Mouse (Mus musculus) kidney, postnatal 0 days (tissue): ENCODE measurements around the gene Caprin1. TPM values are rescaled to one million over a fixed set of nuclear protein-coding genes. Genes with fewer than 3 reads are reported as not detected.

Experiments used
- ATAC-seq: fragments of 200-750 bp; cut with Nextera tagmentation; replicated peaks from 2 replicates; pipeline ENCODE4 v1.8.0; 2017; ENCODE audit warnings: low read depth, moderate number of reproducible peaks, moderate TSS enrichment, moderate library complexity; ENCODE audit not compliant: low FRiP score
- DNase-seq: peaks from one replicate; pipeline ENCODE4 v3.0.0-alpha.2; 2016; ENCODE audit warnings: low spot score
- H3K27ac ChIP-seq: fragments of 300-500 bp; sonication (generic); 2 replicates; pipeline ENCODE4 v1.5.1; 2014; ENCODE audit warnings: mild to moderate bottlenecking
- H3K27me3 ChIP-seq: fragments of 300-500 bp; sonication (generic); 2 replicates; pipeline ENCODE4 v1.6.1; 2014; ENCODE audit warnings: low read length, mixed read lengths; ENCODE audit not compliant: insufficient read depth
- H3K36me3 ChIP-seq: fragments of 300-500 bp; sonication (generic); 2 replicates; pipeline ENCODE4 v1.6.1; 2014; ENCODE audit warnings: low read length, mixed read lengths; ENCODE audit not compliant: insufficient read depth
- H3K4me1 ChIP-seq: fragments of 300-500 bp; sonication (generic); replicated peaks from 2 replicates; pipeline ENCODE4 v1.6.1; 2014; ENCODE audit warnings: antibody characterized with exemption, low read length, mixed read lengths; ENCODE audit not compliant: insufficient read depth
- H3K4me2 ChIP-seq: fragments of 300-500 bp; sonication (generic); 2 replicates; pipeline ENCODE4 v1.6.1; 2014; ENCODE audit warnings: mild to moderate bottlenecking, low read length, moderate library complexity, mixed read lengths
- H3K4me3 ChIP-seq: fragments of 300-500 bp; sonication (generic); replicated peaks from 2 replicates; pipeline ENCODE4 v1.5.1; 2014; ENCODE audit warnings: low read depth, low read length
- H3K9ac ChIP-seq: fragments of 300-500 bp; sonication (generic); 2 replicates; pipeline ENCODE4 v1.6.1; 2014; ENCODE audit warnings: low read depth, low read length
- H3K9me3 ChIP-seq: fragments of 300-500 bp; sonication (generic); replicated peaks from 2 replicates; pipeline ENCODE4 v1.6.1; 2016; ENCODE audit warnings: low read length, inconsistent platforms, mixed read lengths
- CTCF ChIP-seq: IDR thresholded peaks from 2 replicates; pipeline ENCODE4 v1.5.1; 2016; ENCODE audit warnings: antibody characterized with exemption, low read depth, mild to moderate bottlenecking, moderate library complexity
- WGBS: fragments of 180-500 bp; shearing (Covaris S2); extraction: QIAGEN DNeasy Blood & Tissue Kit; methylation state at CpG from one replicate; pipeline ENCODE4 v1.1.7; 2014; 5-methylcytosine and 5-hydroxymethylcytosine counted together
- polyA plus RNA-seq: library from polyadenylated mRNA; unstranded; fragments of >200 nt; fragmentation: Nextera tagmentation; extraction: Ambion mirVana; gene quantifications from 2 replicates; pipeline ENCODE4 v1.2.1, GENCODE M21; 2015

Gene Caprin1
- polyA plus RNA-seq, 1 experiment from 2014 or later = 206 TPM

DNA sequence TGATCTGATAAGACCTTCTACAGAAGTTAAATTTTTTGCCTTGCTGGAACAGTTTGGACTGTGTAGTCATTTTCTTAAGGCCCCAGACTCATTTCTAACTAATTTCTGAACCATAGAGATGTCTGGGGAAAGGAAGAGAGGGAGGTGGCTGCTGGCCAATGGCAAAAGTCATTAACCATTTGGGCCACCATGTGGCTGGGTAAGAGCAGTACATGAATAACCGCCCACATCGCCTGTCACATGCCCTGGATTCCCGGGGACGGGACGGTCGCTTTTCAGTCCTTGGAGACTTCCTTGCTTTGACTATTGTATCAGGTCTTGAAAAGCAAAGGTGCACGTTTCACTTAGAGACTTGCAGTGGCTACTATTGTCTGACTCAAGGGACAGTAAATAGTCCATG is 25.1 kb upstream of the Caprin1 start:
- ATAC-seq = no peak

DNA sequence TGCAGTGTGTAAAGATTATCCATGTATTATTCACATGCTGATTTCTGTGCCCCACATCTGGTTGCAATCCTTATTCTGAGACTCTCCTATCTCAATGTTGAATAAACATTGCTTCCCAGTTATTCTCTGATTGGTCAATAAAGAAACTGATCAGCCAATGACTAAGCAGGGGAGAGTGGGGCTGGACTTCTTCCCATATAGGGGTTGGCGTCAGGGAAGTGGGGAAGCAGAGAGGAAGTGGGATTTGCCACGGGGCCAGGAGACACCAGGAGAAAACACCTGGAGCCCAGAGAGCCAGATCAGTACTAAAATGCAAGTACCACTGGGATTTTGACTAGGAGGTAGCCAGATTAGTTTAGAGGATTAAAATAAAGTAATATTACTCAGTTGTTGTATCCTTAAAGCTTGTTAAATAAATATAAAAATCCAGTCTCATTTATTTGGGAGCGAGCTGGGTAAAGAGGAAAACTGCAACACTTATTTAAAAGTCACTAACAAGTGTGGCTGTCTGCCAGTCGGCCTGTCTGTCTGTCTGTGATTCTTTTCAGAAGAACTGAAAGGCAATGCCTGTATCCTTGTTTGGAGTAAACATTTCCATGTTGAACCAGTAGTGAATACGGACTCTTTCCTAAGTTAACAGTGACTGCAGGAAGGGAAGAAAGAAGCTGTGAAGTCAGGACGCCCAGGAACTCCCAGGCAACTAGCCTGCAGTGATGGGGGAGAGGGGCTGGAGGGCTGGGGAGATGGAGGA is 19.9 kb upstream of the Caprin1 start:
- Histone ChIP-seq H3K4me3 (no peak overlapping the region), H3K36me3 (no peaks in the 10 kb centered on the region), H3K9ac (no peak overlapping the region), H3K27ac (no peak overlapping the region), H3K4me1 (no peaks in the 10 kb centered on the region), H3K4me2 (peak overlapping the region; percentile 17; the same call in 1 of the 2 replicates), H3K27me3 (no peaks in the 10 kb centered on the region), H3K9me3 (no peaks in the 10 kb centered on the region)
- no peak; the same call in 1 of the 2 replicates for ATAC-seq
- TF ChIP-seq CTCF = no peak
- WGBS = 34% methylated on average over 6 of the region's 6 CpGs
- peak; percentile 54 for DNase-seq

More for the DNA sequence above, 25.1 kb upstream of the Caprin1 start:
- Histone ChIP-seq H3K4me3 (no peak overlapping the region), H3K27ac (no peak overlapping the region), H3K27me3 (no peaks in the 10 kb centered on the region), H3K9me3 (no peaks in the 10 kb centered on the region), H3K9ac (no peak overlapping the region), H3K36me3 (no peaks in the 10 kb centered on the region), H3K4me2 (no peak overlapping the region), H3K4me1 (no peaks in the 10 kb centered on the region)
- no peak for DNase-seq
- 60% methylated on average over 7 of the region's 7 CpGs for WGBS
- TF ChIP-seq CTCF = no peak

DNA sequence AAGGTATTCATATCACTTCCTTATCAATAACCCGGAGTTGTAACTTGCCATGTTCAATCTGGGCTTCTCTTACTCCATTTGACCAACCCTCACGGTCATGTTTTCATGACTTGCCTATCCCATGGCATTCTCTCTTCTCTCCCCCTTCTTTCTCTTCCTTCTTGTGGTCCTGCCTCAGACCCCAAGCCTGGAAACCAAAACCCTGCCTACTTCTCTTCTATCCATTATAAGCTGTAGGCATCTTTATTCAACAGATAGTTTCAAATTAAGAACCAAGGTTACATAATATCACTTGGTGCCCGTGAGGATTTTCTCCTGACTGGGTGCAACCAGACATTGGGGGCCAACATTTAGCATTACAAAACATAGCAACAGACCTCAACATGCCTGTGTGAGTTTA is 18.5 kb upstream of the Caprin1 start:
- no peak for TF ChIP-seq CTCF
- 84% methylated on average over 3 of the region's 3 CpGs for WGBS
- no peak for ATAC-seq

DNA sequence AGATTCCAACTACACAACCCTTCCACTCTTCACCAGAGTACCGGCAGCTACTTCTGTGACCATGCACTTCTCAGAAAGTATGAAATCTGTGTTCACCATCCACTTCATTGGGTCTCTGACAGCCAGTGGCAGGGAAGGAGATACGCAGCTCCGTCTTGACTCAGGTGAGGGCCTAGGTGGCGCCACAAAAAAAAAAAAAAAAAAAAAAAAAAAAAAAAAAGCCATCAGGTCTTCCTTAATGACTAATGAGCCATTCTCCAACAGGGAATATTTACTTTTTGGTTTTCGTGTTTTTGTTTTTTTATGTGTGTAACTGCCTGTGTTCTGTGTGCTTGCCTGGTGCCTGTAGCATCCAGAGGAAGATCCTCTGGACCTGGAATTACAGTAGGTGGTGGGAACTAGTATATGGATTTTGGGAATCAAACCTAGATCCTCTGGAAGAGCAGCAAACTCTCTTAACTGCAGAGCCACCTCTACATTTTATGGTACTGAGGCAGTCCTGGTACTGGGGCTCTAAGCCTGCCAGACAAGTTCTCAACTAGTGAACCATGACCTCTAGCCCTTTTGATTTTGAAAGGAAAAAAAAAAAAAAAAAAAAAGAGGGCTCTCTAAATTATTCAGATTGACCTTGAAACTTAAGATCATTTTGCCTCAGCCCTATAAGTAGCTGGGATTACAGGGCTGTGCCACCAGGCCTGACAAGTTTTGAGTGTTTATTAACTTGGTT is 14.2 kb upstream of the Caprin1 start:
- Histone ChIP-seq H3K27me3 (no peaks in the 10 kb centered on the region), H3K27ac (no peak overlapping the region), H3K4me2 (no peak overlapping the region), H3K4me3 (no peak overlapping the region), H3K4me1 (no peaks in the 10 kb centered on the region), H3K36me3 (no peaks in the 10 kb centered on the region), H3K9me3 (no peaks in the 10 kb centered on the region), H3K9ac (no peak overlapping the region)
- no peak for TF ChIP-seq CTCF
- WGBS = 58% methylated on average over 5 of the region's 5 CpGs
- DNase-seq = no peak
- no peak for ATAC-seq

More for the DNA sequence above, 18.5 kb upstream of the Caprin1 start:
- Histone ChIP-seq H3K36me3 (no peaks in the 10 kb centered on the region), H3K9ac (no peak overlapping the region), H3K27me3 (no peaks in the 10 kb centered on the region), H3K4me3 (no peak overlapping the region), H3K27ac (no peak overlapping the region), H3K9me3 (no peaks in the 10 kb centered on the region), H3K4me2 (no peak overlapping the region), H3K4me1 (no peaks in the 10 kb centered on the region)
- DNase-seq = no peak

DNA sequence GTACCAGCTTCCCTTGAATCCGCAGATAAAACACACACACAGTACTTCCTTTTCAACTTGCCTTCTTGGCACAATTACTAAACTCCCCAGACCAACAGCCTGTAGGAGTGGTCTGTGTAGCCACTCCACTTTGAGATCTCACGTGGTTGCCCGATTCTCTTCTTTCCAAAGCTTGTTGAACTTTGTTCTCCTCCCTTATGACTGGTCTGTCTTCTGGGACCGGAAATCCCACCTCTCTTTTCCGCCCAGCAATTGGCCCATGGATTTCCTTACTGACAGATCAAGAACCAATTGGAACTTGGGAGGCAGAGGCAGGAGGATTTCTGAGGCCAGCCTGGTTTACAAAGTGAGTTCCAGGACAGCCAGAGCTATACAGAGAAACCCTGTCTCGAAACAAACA is 13.0 kb upstream of the Caprin1 start:
- ATAC-seq (no peak), DNase-seq (no peak)
- Histone ChIP-seq H3K27ac (no peak overlapping the region), H3K27me3 (no peaks in the 10 kb centered on the region), H3K36me3 (no peaks in the 10 kb centered on the region), H3K4me1 (no peaks in the 10 kb centered on the region), H3K4me3 (no peak overlapping the region), H3K9me3 (no peaks in the 10 kb centered on the region), H3K9ac (no peak overlapping the region), H3K4me2 (no peak overlapping the region)
- 87% methylated on average over 6 of the region's 6 CpGs for WGBS
- no peak for TF ChIP-seq CTCF

DNA sequence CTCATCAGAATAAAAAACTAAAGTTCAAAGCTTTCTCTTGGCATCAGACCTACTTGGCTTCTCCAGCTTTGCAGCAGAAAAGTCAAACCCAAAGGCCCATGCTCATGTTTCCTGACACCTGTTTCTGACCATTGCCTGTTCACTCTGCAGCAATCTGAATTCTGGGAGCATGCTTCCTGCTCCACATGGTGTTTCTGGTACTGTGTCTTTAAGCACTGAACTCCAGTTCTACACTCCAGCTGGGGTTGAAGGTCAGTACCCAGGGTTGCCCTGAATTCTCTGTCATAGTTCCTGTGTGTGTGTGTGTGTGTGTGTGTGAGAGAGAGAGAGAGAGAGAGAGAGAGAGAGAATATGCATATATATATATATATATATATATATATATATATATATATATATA is 11.0 kb upstream of the Caprin1 start:
- Histone ChIP-seq H3K27ac (no peak overlapping the region), H3K27me3 (no peaks in the 10 kb centered on the region), H3K9me3 (no peaks in the 10 kb centered on the region), H3K4me3 (no peak overlapping the region), H3K4me2 (no peak overlapping the region), H3K36me3 (no peaks in the 10 kb centered on the region), H3K9ac (no peak overlapping the region), H3K4me1 (no peaks in the 10 kb centered on the region)
- TF ChIP-seq CTCF = no peak
- DNase-seq (no peak), ATAC-seq (no peak)
